Mouse (Mus musculus) Muller cell, postnatal 12 days (primary cell): Measurements from ENCODE around the gene Slc25a1.
A peak's percentile ranks its signal among the peaks of the same experiment; 100 is the strongest.
"Not testable (repeated sequence)": the region's sequence is repeated elsewhere in the genome, so short reads cannot be mapped to it uniquely, and the experiment has no call there.

Experiments
- DNase-seq: peaks from one replicate; pipeline ENCODE4 v3.0.0-alpha.2; 2015; ENCODE audit errors: inconsistent ontology term

Slc25a1 gene

GRCm38 (mm10) chr16:17928087-17928580 is at the start of gene Slc25a1:
Slc25a1 (minus strand) TSS chr16:17928219.
- peak; percentile 85 for DNase-seq

GRCm38 (mm10) chr16:17971853-17972252 is 43.8 kb upstream of the Slc25a1 start:
- DNase-seq = no peak

GRCm38 (mm10) chr16:17962091-17962490 is 34.1 kb upstream of the Slc25a1 start:
- DNase-seq = no peak

GRCm38 (mm10) chr16:17956052-17956638 is 28.1 kb upstream of the Slc25a1 start:
- not testable (repeated sequence) for DNase-seq

- DNase-seq = no peak
These were observed 23.6 kb upstream of the Slc25a1 start for GRCm38 (mm10) chr16:17951618-17952017.

- DNase-seq = no peak
These were observed 22.0 kb upstream of the Slc25a1 start for GRCm38 (mm10) chr16:17950068-17950467.

GRCm38 (mm10) chr16:17949421-17949877 is 21.4 kb upstream of the Slc25a1 start:
- peak; percentile 61 for DNase-seq

- no peak for DNase-seq
These were observed 17.2 kb upstream of the Slc25a1 start for GRCm38 (mm10) chr16:17945081-17945831.

- no peak for DNase-seq
These were observed 15.4 kb upstream of the Slc25a1 start for GRCm38 (mm10) chr16:17943466-17943865.

- DNase-seq = no peak
These were observed 11.3 kb upstream of the Slc25a1 start for GRCm38 (mm10) chr16:17939255-17939751.

- peak; percentile 58 for DNase-seq
These were observed 10.8 kb upstream of the Slc25a1 start for GRCm38 (mm10) chr16:17938821-17939220.

GRCm38 (mm10) chr16:17938187-17938586 is 10.2 kb upstream of the Slc25a1 start:
- DNase-seq = no peak

- no peak for DNase-seq
These were observed 8.8 kb upstream of the Slc25a1 start for GRCm38 (mm10) chr16:17936776-17937175.

- no peak for DNase-seq
These were observed 6.5 kb upstream of the Slc25a1 start for GRCm38 (mm10) chr16:17934445-17934910.

GRCm38 (mm10) chr16:17933594-17934444 is 5.8 kb upstream of the Slc25a1 start:
- no peak for DNase-seq

- no peak for DNase-seq
These were observed 4.0 kb upstream of the Slc25a1 start for GRCm38 (mm10) chr16:17931906-17932460.

GRCm38 (mm10) chr16:17929631-17930030 is 1.6 kb upstream of the Slc25a1 start:
- DNase-seq = no peak

- DNase-seq = no peak
These were observed 1.2 kb upstream of the Slc25a1 start for GRCm38 (mm10) chr16:17929211-17929610.

- DNase-seq = peak; percentile 85
These were observed 647 bp upstream of the Slc25a1 start for GRCm38 (mm10) chr16:17928627-17929104.

- DNase-seq = no peak
These were observed 502 bp downstream of the Slc25a1 start for GRCm38 (mm10) chr16:17927351-17928082.

- DNase-seq = no peak
These were observed 5.9 kb downstream of the Slc25a1 start for GRCm38 (mm10) chr16:17922163-17922538.
